Mouse (Mus musculus) lung, postnatal 0 days (tissue): Measurements from ENCODE around the gene Gm38392.

Experiments
- CTCF ChIP-seq: IDR thresholded peaks from 2 replicates; pipeline ENCODE4 v1.5.1; 2016; ENCODE audit warnings: antibody characterized with exemption, mild to moderate bottlenecking
- EP300 ChIP-seq: IDR thresholded peaks from 2 replicates; pipeline ENCODE4 v1.6.1; 2016; ENCODE audit warnings: antibody characterized with exemption, mild to moderate bottlenecking, control low read depth

DNA sequence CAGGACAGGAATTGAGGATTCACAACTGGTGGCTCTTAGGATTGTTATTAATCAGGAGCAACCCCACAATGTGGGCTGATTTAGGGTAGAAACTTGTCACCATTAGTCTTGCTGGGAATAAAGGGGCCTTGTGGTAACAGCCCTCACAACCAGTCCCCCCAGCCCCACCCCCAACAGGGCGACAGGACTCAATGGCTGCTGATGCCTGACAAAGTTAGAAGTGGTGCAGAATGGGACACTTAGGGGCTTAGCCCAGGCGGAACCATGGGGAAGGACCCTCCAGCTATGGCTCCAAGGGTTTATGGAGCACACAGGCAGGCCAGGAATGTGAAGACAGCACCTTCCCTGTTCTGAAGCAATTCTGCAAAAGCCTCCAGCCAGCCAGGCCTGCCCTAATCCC is 51.4 kb downstream of the Gm38392 start:
- TF ChIP-seq EP300 (no peak), CTCF (no peak)
